Mouse (Mus musculus): ENCODE results near the gene Vmn1r117. TPM values are rescaled to one million over a fixed set of nuclear protein-coding genes. Genes with fewer than 3 reads are reported as not detected.

Gene Vmn1r117
- not detected for polyA plus RNA-seq (2014; fragmentation: Illumina TruSeq; extraction: RNeasy Lipid Tissue Mini Kit (QIAGEN cat#74804); ENCODE audit: insufficient read depth, low read depth, low replicate concordance)

GRCm38 (mm10) chr7:20884021-20884420 is at the start of gene Vmn1r117:
TSS of gene Vmn1r117 (minus strand) at chr7:20884121.

GRCm38 (mm10) chr7:20912247-20912646 is 28.3 kb upstream of the Vmn1r117 start, which contains the start of gene Vmn1r118:
TSS of gene Vmn1r118 (minus strand) at chr7:20912347.

GRCm38 (mm10) chr7:20871956-20872355 is 12.0 kb downstream of the Vmn1r117 start, which contains the start of gene Vmn1r116:
TSS of gene Vmn1r116 (plus strand) at chr7:20872256.

GRCm38 (mm10) chr7:20844885-20845284 is 39.0 kb downstream of the Vmn1r117 start, which contains the start of gene Vmn1r115:
TSS of gene Vmn1r115 (minus strand) at chr7:20844985.

Other genes with a start within 250 kb of the Vmn1r117 start
- gene Vmn1r107, start 215.2 kb downstream of the Vmn1r117 start, polyA plus RNA-seq (2014; fragmentation: Illumina TruSeq; extraction: RNeasy Lipid Tissue Mini Kit (QIAGEN cat#74804); ENCODE audit: insufficient read depth, low read depth, low replicate concordance), result not detected
- not detected for gene Vmn1r111, start 180.9 kb downstream of the Vmn1r117 start, polyA plus RNA-seq (2014; fragmentation: Illumina TruSeq; extraction: RNeasy Lipid Tissue Mini Kit (QIAGEN cat#74804); ENCODE audit: insufficient read depth, low read depth, low replicate concordance)
- not detected for gene Gm10668, start 153.5 kb downstream of the Vmn1r117 start, polyA plus RNA-seq (2014; fragmentation: Illumina TruSeq; extraction: RNeasy Lipid Tissue Mini Kit (QIAGEN cat#74804); ENCODE audit: insufficient read depth, low read depth, low replicate concordance)
- not detected for gene Vmn1r112, start 112.9 kb downstream of the Vmn1r117 start, polyA plus RNA-seq (2014; fragmentation: Illumina TruSeq; extraction: RNeasy Lipid Tissue Mini Kit (QIAGEN cat#74804); ENCODE audit: insufficient read depth, low read depth, low replicate concordance)
- gene Vmn1r113, start 96.8 kb downstream of the Vmn1r117 start, polyA plus RNA-seq (2014; fragmentation: Illumina TruSeq; extraction: RNeasy Lipid Tissue Mini Kit (QIAGEN cat#74804); ENCODE audit: insufficient read depth, low read depth, low replicate concordance), result not detected
- not detected for gene Vmn1r114, start 71.9 kb downstream of the Vmn1r117 start, polyA plus RNA-seq (2014; fragmentation: Illumina TruSeq; extraction: RNeasy Lipid Tissue Mini Kit (QIAGEN cat#74804); ENCODE audit: insufficient read depth, low read depth, low replicate concordance)
- gene Vmn1r115, start 39.1 kb downstream of the Vmn1r117 start, polyA plus RNA-seq (2014; fragmentation: Illumina TruSeq; extraction: RNeasy Lipid Tissue Mini Kit (QIAGEN cat#74804); ENCODE audit: insufficient read depth, low read depth, low replicate concordance), result not detected
- gene Vmn1r116, start 11.9 kb downstream of the Vmn1r117 start, polyA plus RNA-seq (2014; fragmentation: Illumina TruSeq; extraction: RNeasy Lipid Tissue Mini Kit (QIAGEN cat#74804); ENCODE audit: insufficient read depth, low read depth, low replicate concordance), result not detected
- gene Vmn1r118, start 28.2 kb upstream of the Vmn1r117 start, polyA plus RNA-seq (2014; fragmentation: Illumina TruSeq; extraction: RNeasy Lipid Tissue Mini Kit (QIAGEN cat#74804); ENCODE audit: insufficient read depth, low read depth, low replicate concordance), result not detected
- gene Vmn1r119, start 128.3 kb upstream of the Vmn1r117 start, polyA plus RNA-seq (2014; fragmentation: Illumina TruSeq; extraction: RNeasy Lipid Tissue Mini Kit (QIAGEN cat#74804); ENCODE audit: insufficient read depth, low read depth, low replicate concordance), result not detected
- gene Vmn1r120, start 169.7 kb upstream of the Vmn1r117 start, polyA plus RNA-seq (2014; fragmentation: Illumina TruSeq; extraction: RNeasy Lipid Tissue Mini Kit (QIAGEN cat#74804); ENCODE audit: insufficient read depth, low read depth, low replicate concordance), result not detected
- not detected for gene Vmn1r121, start 214.4 kb upstream of the Vmn1r117 start, polyA plus RNA-seq (2014; fragmentation: Illumina TruSeq; extraction: RNeasy Lipid Tissue Mini Kit (QIAGEN cat#74804); ENCODE audit: insufficient read depth, low read depth, low replicate concordance)